24 mouse cellular contexts compared by ENCODE assay signal in genomic region chr4:134067383-134067782, GRCm38 (mm10). TPM values are rescaled to one million over a fixed set of nuclear protein-coding genes. Genes with fewer than 3 reads are reported as not detected.
DNase-seq lines count a peak whose midpoint lies in the region; ATAC-seq and TF ChIP-seq lines count a peak whose summit lies in the region.
"Had no signal": no experiment of that assay in that cellular context is flagged by ENCODE, and none has a peak within 500 bp of the region (broad histone marks: within the 10 kb centered on the region; RNA-seq: fewer than 3 reads in every experiment).

No protein-coding gene starts in this region.

- no peak overlapping the region for H3K4me2 ChIP-seq in liver, embryonic 11.5 days
- H3K4me2 ChIP-seq in intestine, embryonic 15.5 days (replicated peaks), result peak overlapping the region; percentile 52
- no peak overlapping the region for H3K4me2 ChIP-seq in liver, postnatal 0 days (ENCODE audit: low read depth, low read length)
- H3K4me2 ChIP-seq: embryonic facial prominence, embryonic 12.5 days; neural tube, embryonic 13.5 days had no signal

- no peak overlapping the region for H3K4me3 ChIP-seq in liver, adult 2 months (ENCODE audit: insufficient read depth, low read depth, low read length)
- H3K4me3 ChIP-seq in liver, embryonic 11.5 days (ENCODE audit: low read depth, low read length), result no peak overlapping the region
- H3K4me3 ChIP-seq in intestine, embryonic 15.5 days (replicated peaks), result peak overlapping the region; percentile 23; the same call in 1 of the 2 replicates
- H3K4me3 ChIP-seq in liver, postnatal 0 days (ENCODE audit: low read depth, low read length), result no peak overlapping the region
- H3K4me3 ChIP-seq: embryonic facial prominence, embryonic 12.5 days; heart, embryonic 10.5 days; megakaryocyte, embryonic 14.5 days; neural tube, embryonic 13.5 days had no signal

- H3K9ac ChIP-seq in liver, adult 2 months (ENCODE audit: low read depth, low read length), result no peak overlapping the region
- H3K9ac ChIP-seq in liver, embryonic 11.5 days (ENCODE audit: low read depth, low read length), result no peak overlapping the region
- no peak overlapping the region for H3K9ac ChIP-seq in intestine, embryonic 15.5 days
- no peak overlapping the region for H3K9ac ChIP-seq in liver, postnatal 0 days (replicated peaks)
- H3K9ac ChIP-seq: embryonic facial prominence, embryonic 12.5 days; liver, embryonic 14.5 days; neural tube, embryonic 13.5 days had no signal

- peak; percentile 61 for DNase-seq in liver, adult 2 months (ENCODE audit: extremely low read depth, low read depth, low spot score)
- no peak for DNase-seq in liver, embryonic 11.5 days (ENCODE audit: low spot score)
- DNase-seq in kidney, adult 8-10 months, result peak; percentile 61
- no peak for DNase-seq in liver, postnatal 0 days
- DNase-seq in heart, postnatal 25 days (ENCODE audit: low spot score), result no peak
- DNase-seq in frontal cortex, adult 2 months (ENCODE audit: extremely low spot score in 1 of 2, low spot score in 1 of 2), result no peak
- no peak for DNase-seq in right cerebral cortex, adult 2 months (ENCODE audit: low spot score in 2 of 2)
- DNase-seq: cerebellum, adult 9-10 months; midbrain, embryonic 14.5 days; right cerebral cortex, adult 18-20 months; spleen, adult 18-20 months had no signal

- no peak for ATAC-seq in liver, embryonic 11.5 days (replicated peaks; ENCODE audit: low FRiP score)
- peak; percentile 68 for ATAC-seq in intestine, embryonic 15.5 days
- ATAC-seq in liver, postnatal 0 days, result peak; percentile 91
- ATAC-seq: forebrain, embryonic 16.5 days had no signal

- no peaks in the 10 kb centered on the region; the same call in 1 of the 2 replicates for H3K4me1 ChIP-seq in liver, adult 2 months (ENCODE audit: control insufficient read depth, insufficient read depth, low read length)
- H3K4me1 ChIP-seq in liver, embryonic 11.5 days (replicated peaks; ENCODE audit: control insufficient read depth, insufficient read depth, low read length), result peaks cover 3% of the 10 kb centered on the region
- peaks cover 5% of the 10 kb centered on the region; the same call in 1 of the 2 replicates for H3K4me1 ChIP-seq in intestine, embryonic 15.5 days (replicated peaks)
- peaks cover under 1% of the 10 kb centered on the region for H3K4me1 ChIP-seq in liver, postnatal 0 days (ENCODE audit: insufficient read depth)
- H3K4me1 ChIP-seq: embryonic facial prominence, embryonic 12.5 days; neural tube, embryonic 13.5 days had no signal

- H3K36me3 ChIP-seq in liver, adult 2 months (ENCODE audit: control insufficient read depth, insufficient read depth, low read length), result no peaks in the 10 kb centered on the region
- no peaks in the 10 kb centered on the region for H3K36me3 ChIP-seq in liver, embryonic 11.5 days (ENCODE audit: control insufficient read depth, insufficient read depth, low read length)
- no peaks in the 10 kb centered on the region for H3K36me3 ChIP-seq in intestine, embryonic 15.5 days
- no peaks in the 10 kb centered on the region for H3K36me3 ChIP-seq in liver, postnatal 0 days (replicated peaks; ENCODE audit: insufficient read depth, low read length)
- H3K36me3 ChIP-seq: embryonic facial prominence, embryonic 12.5 days; heart, embryonic 10.5 days; neural tube, embryonic 13.5 days had no signal

- WGBS in liver, adult 2 months, result 44% methylated on average over 8 of the region's 8 CpGs
- WGBS in liver, embryonic 11.5 days, result 87% methylated on average over 8 of the region's 8 CpGs
- WGBS in intestine, embryonic 15.5 days, result 70% methylated on average over 8 of the region's 8 CpGs
- 72% methylated on average over 8 of the region's 8 CpGs for WGBS in liver, postnatal 0 days (ENCODE audit: insufficient replicate concordance)

- H3K79me2 ChIP-seq in liver, adult 2 months (ENCODE audit: control insufficient read depth, insufficient read depth, low read length), result no peaks in the 10 kb centered on the region

- intact Hi-C loops in heart, postnatal 25 days (cut with DNase I), result no loop called here

- TF ChIP-seq POLR2A in liver, adult 2 months (IDR thresholded peaks at IDR 0.05; ENCODE audit: extremely low read depth, insufficient read depth, low read length), result no peak

- H3K27ac ChIP-seq in liver, adult 2 months (replicated peaks; ENCODE audit: insufficient read depth, low read depth, low read length), result no peak overlapping the region
- no peak overlapping the region for H3K27ac ChIP-seq in liver, embryonic 11.5 days (ENCODE audit: low read depth, low read length)
- H3K27ac ChIP-seq in intestine, embryonic 15.5 days, result peak overlapping the region; percentile 61
- peak overlapping the region; percentile 44; the same call in 1 of the 2 replicates for H3K27ac ChIP-seq in liver, postnatal 0 days (ENCODE audit: low read depth)
- H3K27ac ChIP-seq: embryonic facial prominence, embryonic 12.5 days; heart, embryonic 10.5 days; liver, embryonic 14.5 days; neural tube, embryonic 13.5 days had no signal

- no peak for TF ChIP-seq CTCF in liver, adult 2 months (IDR thresholded peaks at IDR 0.05; ENCODE audit: low read depth, low read length)
- TF ChIP-seq CTCF in liver, postnatal 0 days (IDR thresholded peaks at IDR 0.05; ENCODE audit: low read depth), result no peak

- no peaks in the 10 kb centered on the region for H3K27me3 ChIP-seq in liver, adult 2 months (ENCODE audit: control insufficient read depth, insufficient read depth, low read length)
- peaks cover 25% of the 10 kb centered on the region for H3K27me3 ChIP-seq in liver, embryonic 11.5 days (replicated peaks; ENCODE audit: control insufficient read depth, insufficient read depth, low read length)
- peaks cover 5% of the 10 kb centered on the region; the same call in 1 of the 2 replicates for H3K27me3 ChIP-seq in intestine, embryonic 15.5 days (replicated peaks)
- no peaks in the 10 kb centered on the region for H3K27me3 ChIP-seq in liver, postnatal 0 days (ENCODE audit: insufficient read depth, low read length)

- H3K9me3 ChIP-seq in liver, embryonic 11.5 days (ENCODE audit: control insufficient read depth, low read length), result no peaks in the 10 kb centered on the region
- no peaks in the 10 kb centered on the region for H3K9me3 ChIP-seq in intestine, embryonic 15.5 days
- H3K9me3 ChIP-seq in liver, postnatal 0 days (ENCODE audit: low read length), result no peaks in the 10 kb centered on the region
- H3K9me3 ChIP-seq: embryonic facial prominence, embryonic 12.5 days; heart, embryonic 10.5 days; neural tube, embryonic 13.5 days had no signal

- no peak for TF ChIP-seq EP300 in liver, postnatal 0 days (IDR thresholded peaks at IDR 0.05; ENCODE audit: low read depth)

RNA-seq across cellular contexts. Expression of gene Crybg2, which starts 6.8 kb away (rescaled TPM):
- total RNA-seq in liver, adult 2 months (2014; rRNA removed), result 0.94 and 1.4 TPM in 2 replicates
- polyA plus RNA-seq in liver, adult 2 months (2012; rRNA removed), result 0.42 and 1.6 TPM in 2 replicates
- 1.2 and 1.7 TPM in 2 replicates for polyA plus RNA-seq in liver, embryonic 11.5 days (2014; fragmentation: Nextera tagmentation; extraction: Ambion mirVana)
- 14.9 and 16.6 TPM in 2 replicates for polyA plus RNA-seq in intestine, embryonic 15.5 days (2015; fragmentation: Nextera tagmentation; extraction: Ambion mirVana)
- polyA plus RNA-seq in liver, postnatal 0 days (2015; fragmentation: Nextera tagmentation; extraction: Ambion mirVana), result 0.69 and 1.4 TPM in 2 replicates
- total RNA-seq in heart, postnatal 25 days (2021), result not detected
- 2.6 TPM in 2 replicates for polyA plus RNA-seq in frontal cortex, adult 2 months (2012; rRNA removed)
- total RNA-seq: common myeloid progenitor, adult 5-6 weeks had no signal
- polyA plus RNA-seq: C2C12; heart, postnatal 0 days had no signal

RNA-seq across cellular contexts. Expression of gene Zfp683, which starts 13.7 kb away (rescaled TPM):
- total RNA-seq in liver, adult 2 months (2014; rRNA removed), result not detected in 2 replicates
- polyA plus RNA-seq in liver, adult 2 months (2012; rRNA removed), result 0.55 and 1.0 TPM in 2 replicates
- polyA plus RNA-seq in liver, embryonic 11.5 days (2014; fragmentation: Nextera tagmentation; extraction: Ambion mirVana), result not detected in 2 replicates
- polyA plus RNA-seq in intestine, embryonic 15.5 days (2015; fragmentation: Nextera tagmentation; extraction: Ambion mirVana), result not detected in 2 replicates
- polyA plus RNA-seq in liver, postnatal 0 days (2015; fragmentation: Nextera tagmentation; extraction: Ambion mirVana), result not detected in 2 replicates
- not detected for total RNA-seq in heart, postnatal 25 days (2021)
- not detected in 2 replicates for polyA plus RNA-seq in frontal cortex, adult 2 months (2012; rRNA removed)
- total RNA-seq: common myeloid progenitor, adult 5-6 weeks; layer of hippocampus, adult 8-10 months; left cerebral cortex, postnatal 25 days had no signal
- polyA plus RNA-seq: C2C12; embryonic facial prominence, embryonic 12.5 days; forebrain, embryonic 16.5 days; heart, embryonic 10.5 days; heart, postnatal 0 days; hindbrain, embryonic 11.5 days; midbrain, embryonic 14.5 days; neural tube, embryonic 13.5 days had no signal

RNA-seq across cellular contexts. Expression of gene Cd52, which starts 27.5 kb away (rescaled TPM):
- total RNA-seq in liver, adult 2 months (2014; rRNA removed), result 20.0 and 26.8 TPM in 2 replicates
- 7.6 and 10.4 TPM in 2 replicates for polyA plus RNA-seq in liver, adult 2 months (2012; rRNA removed)
- polyA plus RNA-seq in liver, embryonic 11.5 days (2014; fragmentation: Nextera tagmentation; extraction: Ambion mirVana), result 16.4 TPM in 2 replicates
- 27.0 and 29.7 TPM in 2 replicates for polyA plus RNA-seq in intestine, embryonic 15.5 days (2015; fragmentation: Nextera tagmentation; extraction: Ambion mirVana)
- 114 and 125 TPM in 2 replicates for polyA plus RNA-seq in liver, postnatal 0 days (2015; fragmentation: Nextera tagmentation; extraction: Ambion mirVana)
- total RNA-seq in heart, postnatal 25 days (2021), result 1 to 10 TPM; 3.6 to 4.5 TPM
- 5.6 and 7.1 TPM in 2 replicates for polyA plus RNA-seq in frontal cortex, adult 2 months (2012; rRNA removed)
- polyA plus RNA-seq: C2C12 had no signal

RNA-seq across cellular contexts. Expression of gene Ubxn11, which starts 35.0 kb away (rescaled TPM):
- total RNA-seq in liver, adult 2 months (2014; rRNA removed), result 0.09 and 0.34 TPM in 2 replicates
- polyA plus RNA-seq in liver, adult 2 months (2012; rRNA removed), result 0.66 and 1.2 TPM in 2 replicates
- polyA plus RNA-seq in liver, embryonic 11.5 days (2014; fragmentation: Nextera tagmentation; extraction: Ambion mirVana), result 5.6 and 7.0 TPM in 2 replicates
- polyA plus RNA-seq in intestine, embryonic 15.5 days (2015; fragmentation: Nextera tagmentation; extraction: Ambion mirVana), result 4.4 and 6.0 TPM in 2 replicates
- 0.88 and 0.99 TPM in 2 replicates for polyA plus RNA-seq in liver, postnatal 0 days (2015; fragmentation: Nextera tagmentation; extraction: Ambion mirVana)
- 1 to 10 TPM; 1.1 to 1.5 TPM for total RNA-seq in heart, postnatal 25 days (2021)
- 42.6 and 43.1 TPM in 2 replicates for polyA plus RNA-seq in frontal cortex, adult 2 months (2012; rRNA removed)

RNA-seq across cellular contexts. Expression of gene Lin28a, which starts 48.7 kb away (rescaled TPM):
- not detected in 2 replicates for total RNA-seq in liver, adult 2 months (2014; rRNA removed)
- polyA plus RNA-seq in liver, adult 2 months (2012; rRNA removed), result not detected in 2 replicates
- polyA plus RNA-seq in liver, embryonic 11.5 days (2014; fragmentation: Nextera tagmentation; extraction: Ambion mirVana), result 5.8 TPM in 2 replicates
- 0.05 and 0.10 TPM in 2 replicates for polyA plus RNA-seq in intestine, embryonic 15.5 days (2015; fragmentation: Nextera tagmentation; extraction: Ambion mirVana)
- polyA plus RNA-seq in liver, postnatal 0 days (2015; fragmentation: Nextera tagmentation; extraction: Ambion mirVana), result 0.87 and 1.1 TPM in 2 replicates
- total RNA-seq in heart, postnatal 25 days (2021), result not detected
- polyA plus RNA-seq in frontal cortex, adult 2 months (2012; rRNA removed), result not detected in 2 replicates
- total RNA-seq: layer of hippocampus, adult 8-10 months; left cerebral cortex, postnatal 25 days had no signal
- polyA plus RNA-seq: C2C12; forebrain, embryonic 16.5 days had no signal

Comparison
In these comparisons a context has a peak if more than half of its experiments do, and no peak if none do; other contexts are left out.
1. DNase-seq: peak in liver, adult 2 months (single experiment) and kidney, adult 8-10 months (2 of 2); none in liver, embryonic 11.5 days (single experiment), liver, postnatal 0 days (single experiment), heart, postnatal 25 days (single experiment), frontal cortex, adult 2 months (0 of 2) and right cerebral cortex, adult 2 months (0 of 2).
2. H3K27ac ChIP-seq: peak in intestine, embryonic 15.5 days (single experiment) and liver, postnatal 0 days (single experiment); none in liver, adult 2 months (single experiment) and liver, embryonic 11.5 days (single experiment).